Mouse (Mus musculus) right cerebral cortex, postnatal 4 days (tissue): ENCODE data around the gene Fads2.

Experiments
- DNase-seq: peaks from one replicate; pipeline ENCODE4 v3.0.0-alpha.2; 2022

The Fads2 gene

DNA sequence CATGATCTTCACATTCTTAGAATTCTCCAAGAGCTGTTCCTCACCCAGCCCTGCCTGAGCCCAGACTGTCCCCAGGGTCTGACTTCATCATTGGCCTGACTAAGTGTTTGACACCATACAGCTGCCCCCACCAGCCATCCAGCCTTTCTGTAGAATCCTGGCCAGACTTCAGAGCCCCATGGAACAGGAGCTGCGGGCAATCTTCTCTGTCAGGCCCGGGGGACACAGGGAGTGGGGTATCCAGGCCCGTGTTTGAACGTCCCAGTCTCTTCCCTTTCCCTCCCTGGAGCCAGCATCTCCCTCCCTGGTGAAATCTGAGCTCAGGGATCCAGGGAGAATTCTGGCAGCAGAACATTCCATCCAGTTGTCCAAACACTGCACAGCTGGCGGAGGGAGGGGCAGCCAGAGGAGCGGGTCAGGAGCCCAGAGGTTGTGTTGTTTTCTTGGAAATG, 88.7 kb downstream of the Fads2 start:
- DNase-seq = no peak
